11 mouse cellular contexts compared by ENCODE assay signal in genomic region chr10:86264618-86265017, GRCm38 (mm10). TPM values are rescaled to one million over a fixed set of nuclear protein-coding genes. Genes with fewer than 3 reads are reported as not detected.
DNase-seq lines count a peak whose midpoint lies in the region; ATAC-seq and TF ChIP-seq lines count a peak whose summit lies in the region.
"Had no signal": no experiment of that assay in that cellular context is flagged by ENCODE, and none has a peak within 500 bp of the region (broad histone marks: within the 10 kb centered on the region; RNA-seq: fewer than 3 reads in every experiment).

No protein-coding gene starts in this region.

- H3K9ac ChIP-seq in stomach, embryonic 14.5 days (replicated peaks; ENCODE audit: low read depth, low read length) = no peak overlapping the region
- H3K9ac ChIP-seq in stomach, postnatal 0 days (ENCODE audit: low read length) = no peak overlapping the region
- H3K9ac ChIP-seq in kidney, embryonic 16.5 days (replicated peaks; ENCODE audit: low read length) = no peak overlapping the region
- no peak overlapping the region for H3K9ac ChIP-seq in stomach, embryonic 16.5 days (ENCODE audit: low read length)
- H3K9ac ChIP-seq in forebrain, postnatal 0 days = no peak overlapping the region
- H3K9ac ChIP-seq: liver, embryonic 13.5 days had no signal

- WGBS in stomach, embryonic 14.5 days = 74% methylated on average over 9 of the region's 9 CpGs
- WGBS in stomach, postnatal 0 days = 72% methylated on average over 9 of the region's 9 CpGs
- WGBS in kidney, embryonic 16.5 days = 59% methylated on average over 9 of the region's 9 CpGs
- WGBS in stomach, embryonic 16.5 days = 69% methylated on average over 9 of the region's 9 CpGs
- WGBS in forebrain, postnatal 0 days = 91% methylated on average over 9 of the region's 9 CpGs

- H3K27ac ChIP-seq in stomach, embryonic 14.5 days (ENCODE audit: low read length) = no peak overlapping the region
- H3K27ac ChIP-seq in stomach, postnatal 0 days (replicated peaks) = no peak overlapping the region
- peak overlapping the region; percentile 2; the same call in 1 of the 2 replicates for H3K27ac ChIP-seq in kidney, embryonic 16.5 days (ENCODE audit: low read length)
- no peak overlapping the region for H3K27ac ChIP-seq in stomach, embryonic 16.5 days (ENCODE audit: low read length)
- no peak overlapping the region for H3K27ac ChIP-seq in forebrain, postnatal 0 days (ENCODE audit: low read depth, low read length)
- H3K27ac ChIP-seq: hindbrain, embryonic 10.5 days; liver, embryonic 13.5 days had no signal

- H3K9me3 ChIP-seq in stomach, embryonic 14.5 days (ENCODE audit: control insufficient read depth, low read depth, low read length) = no peaks in the 10 kb centered on the region
- H3K9me3 ChIP-seq in stomach, postnatal 0 days (ENCODE audit: control insufficient read depth, low read length) = no peaks in the 10 kb centered on the region
- H3K9me3 ChIP-seq in kidney, embryonic 16.5 days (ENCODE audit: low read length) = peaks cover 3% of the 10 kb centered on the region; the same call in 1 of the 2 replicates
- H3K9me3 ChIP-seq in stomach, embryonic 16.5 days (replicated peaks; ENCODE audit: control insufficient read depth, low read length) = no peaks in the 10 kb centered on the region
- H3K9me3 ChIP-seq in forebrain, postnatal 0 days (ENCODE audit: low read length) = no peaks in the 10 kb centered on the region
- H3K9me3 ChIP-seq: hindbrain, embryonic 10.5 days; liver, embryonic 13.5 days had no signal

- no peaks in the 10 kb centered on the region for H3K27me3 ChIP-seq in stomach, embryonic 14.5 days (ENCODE audit: control insufficient read depth, insufficient read depth, low read length)
- no peaks in the 10 kb centered on the region for H3K27me3 ChIP-seq in stomach, postnatal 0 days (ENCODE audit: control insufficient read depth, insufficient read depth, low read length)
- H3K27me3 ChIP-seq in kidney, embryonic 16.5 days (ENCODE audit: insufficient read depth, low read length) = no peaks in the 10 kb centered on the region
- H3K27me3 ChIP-seq in stomach, embryonic 16.5 days (ENCODE audit: control insufficient read depth, insufficient read depth, low read length) = no peaks in the 10 kb centered on the region
- no peaks in the 10 kb centered on the region for H3K27me3 ChIP-seq in forebrain, postnatal 0 days (ENCODE audit: insufficient read depth, low read length)
- H3K27me3 ChIP-seq: liver, embryonic 13.5 days; megakaryocyte, embryonic 14.5 days had no signal

- no peak for TF ChIP-seq EP300 in stomach, postnatal 0 days (optimal IDR thresholded peaks at IDR 0.05)

- ATAC-seq in stomach, embryonic 14.5 days (ENCODE audit: insufficient number of reproducible peaks, insufficient read depth, low FRiP score, low read depth) = peak; percentile 42; the same call in 1 of the 2 replicates
- no peak for ATAC-seq in stomach, postnatal 0 days (ENCODE audit: low FRiP score, low TSS enrichment)
- peak; percentile 84 for ATAC-seq in kidney, embryonic 16.5 days (ENCODE audit: low FRiP score, low TSS enrichment)
- peak; percentile 47; the same call in 1 of the 2 replicates for ATAC-seq in stomach, embryonic 16.5 days (ENCODE audit: insufficient read depth, low FRiP score)
- no peak for ATAC-seq in forebrain, postnatal 0 days

- intact Hi-C loops in heart, postnatal 10 days (cut with DNase I) = no loop called here

- DNase-seq in stomach, postnatal 0 days (ENCODE audit: low spot score) = no peak
- DNase-seq in heart, postnatal 10 days = peak; percentile 45 to 47
- DNase-seq in forebrain, postnatal 0 days = no peak
- no peak for DNase-seq in thymus, adult 18-20 months
- DNase-seq in urinary bladder, adult 18-20 months (ENCODE audit: low spot score in 2 of 2) = no peak
- DNase-seq: liver, embryonic 13.5 days had no signal

- no peak overlapping the region for H3K4me2 ChIP-seq in stomach, embryonic 14.5 days (replicated peaks; ENCODE audit: low read depth, low read length)
- H3K4me2 ChIP-seq in stomach, postnatal 0 days (replicated peaks; ENCODE audit: low read depth) = no peak overlapping the region
- H3K4me2 ChIP-seq in kidney, embryonic 16.5 days (replicated peaks; ENCODE audit: low read depth, low read length) = no peak overlapping the region
- no peak overlapping the region for H3K4me2 ChIP-seq in stomach, embryonic 16.5 days (ENCODE audit: low read depth, low read length)
- no peak overlapping the region for H3K4me2 ChIP-seq in forebrain, postnatal 0 days (ENCODE audit: low read depth)
- H3K4me2 ChIP-seq: liver, embryonic 13.5 days had no signal

- no peaks in the 10 kb centered on the region for H3K4me1 ChIP-seq in stomach, embryonic 14.5 days (ENCODE audit: control insufficient read depth, insufficient read depth, low read length)
- no peaks in the 10 kb centered on the region for H3K4me1 ChIP-seq in stomach, postnatal 0 days (replicated peaks; ENCODE audit: control insufficient read depth, insufficient read depth)
- no peaks in the 10 kb centered on the region for H3K4me1 ChIP-seq in kidney, embryonic 16.5 days (ENCODE audit: insufficient read depth, low read length)
- H3K4me1 ChIP-seq in stomach, embryonic 16.5 days (ENCODE audit: control insufficient read depth, insufficient read depth, low read length) = no peaks in the 10 kb centered on the region
- no peaks in the 10 kb centered on the region for H3K4me1 ChIP-seq in forebrain, postnatal 0 days (ENCODE audit: insufficient read depth)
- H3K4me1 ChIP-seq: hindbrain, embryonic 10.5 days; liver, embryonic 13.5 days had no signal

- no peaks in the 10 kb centered on the region for H3K36me3 ChIP-seq in stomach, embryonic 14.5 days (ENCODE audit: control insufficient read depth, insufficient read depth, low read length)
- H3K36me3 ChIP-seq in stomach, postnatal 0 days (ENCODE audit: control insufficient read depth, insufficient read depth, low read length) = no peaks in the 10 kb centered on the region
- H3K36me3 ChIP-seq in kidney, embryonic 16.5 days (ENCODE audit: insufficient read depth, low read length) = no peaks in the 10 kb centered on the region
- no peaks in the 10 kb centered on the region for H3K36me3 ChIP-seq in stomach, embryonic 16.5 days (ENCODE audit: control insufficient read depth, insufficient read depth, low read length)
- H3K36me3 ChIP-seq in forebrain, postnatal 0 days (ENCODE audit: insufficient read depth) = no peaks in the 10 kb centered on the region
- H3K36me3 ChIP-seq: hindbrain, embryonic 10.5 days; liver, embryonic 13.5 days had no signal

- no peak for TF ChIP-seq CTCF in stomach, postnatal 0 days (IDR thresholded peaks at IDR 0.05; ENCODE audit: low read depth)
- no peak for TF ChIP-seq CTCF in forebrain, postnatal 0 days (IDR thresholded peaks at IDR 0.05; ENCODE audit: low read depth)

- no peak overlapping the region for H3K4me3 ChIP-seq in stomach, embryonic 14.5 days (ENCODE audit: low read depth, low read length)
- H3K4me3 ChIP-seq in stomach, postnatal 0 days (ENCODE audit: low read depth, low read length) = no peak overlapping the region
- H3K4me3 ChIP-seq in kidney, embryonic 16.5 days (ENCODE audit: low read length) = no peak overlapping the region
- no peak overlapping the region for H3K4me3 ChIP-seq in stomach, embryonic 16.5 days (replicated peaks; ENCODE audit: low read length)
- H3K4me3 ChIP-seq in forebrain, postnatal 0 days (ENCODE audit: low read depth, low read length) = no peak overlapping the region
- H3K4me3 ChIP-seq: hindbrain, embryonic 10.5 days; liver, embryonic 13.5 days; megakaryocyte, embryonic 14.5 days had no signal

RNA-seq across cellular contexts. Expression of gene Timp3, which starts 35.6 kb away (rescaled TPM):
- 88.0 and 88.4 TPM in 2 replicates for polyA plus RNA-seq in stomach, embryonic 14.5 days (2014; fragmentation: Nextera tagmentation; extraction: Ambion mirVana)
- 33.0 and 33.9 TPM in 2 replicates for polyA plus RNA-seq in stomach, postnatal 0 days (2015; fragmentation: Nextera tagmentation; extraction: Ambion mirVana)
- total RNA-seq in heart, postnatal 10 days (2021) = 100 to 1,000 TPM; 112 to 223 TPM
- polyA plus RNA-seq in kidney, embryonic 16.5 days (2015; fragmentation: Nextera tagmentation; extraction: Ambion mirVana) = 114 TPM in 2 replicates
- 76.1 and 80.6 TPM in 2 replicates for polyA plus RNA-seq in stomach, embryonic 16.5 days (2015; fragmentation: Nextera tagmentation; extraction: Ambion mirVana)
- total RNA-seq in forebrain, postnatal 0 days (2014; rRNA removed) = 33.5 and 62.9 TPM in 2 replicates
- 17.2 and 33.6 TPM in 2 replicates for polyA plus RNA-seq in forebrain, postnatal 0 days (2015; fragmentation: Nextera tagmentation; extraction: Ambion mirVana)

Comparison
In these comparisons a context has a peak if more than half of its experiments do, and no peak if none do; other contexts are left out.
1. ATAC-seq: peak in stomach, embryonic 14.5 days (single experiment), kidney, embryonic 16.5 days (single experiment) and stomach, embryonic 16.5 days (single experiment); none in stomach, postnatal 0 days (single experiment) and forebrain, postnatal 0 days (single experiment).
2. DNase-seq: peak in heart, postnatal 10 days (2 of 2); none in stomach, postnatal 0 days (single experiment), forebrain, postnatal 0 days (single experiment), thymus, adult 18-20 months (0 of 2) and urinary bladder, adult 18-20 months (0 of 2).